Mouse (Mus musculus) CD4-positive, CD25-positive, alpha-beta regulatory T cell, adult 2 months (primary cell): ENCODE measurements around the gene Calml4.
A peak's percentile ranks its signal among the peaks of the same experiment; 100 is the strongest.
"Not testable (repeated sequence)": the region's sequence is repeated elsewhere in the genome, so short reads cannot be mapped to it uniquely, and the experiment has no call there.

Experiments used
- DNase-seq: peaks from one replicate; pipeline ENCODE4 v3.0.0-alpha.2; 2012; ENCODE audit warnings: low read depth, low spot score

The Calml4 gene

DNA sequence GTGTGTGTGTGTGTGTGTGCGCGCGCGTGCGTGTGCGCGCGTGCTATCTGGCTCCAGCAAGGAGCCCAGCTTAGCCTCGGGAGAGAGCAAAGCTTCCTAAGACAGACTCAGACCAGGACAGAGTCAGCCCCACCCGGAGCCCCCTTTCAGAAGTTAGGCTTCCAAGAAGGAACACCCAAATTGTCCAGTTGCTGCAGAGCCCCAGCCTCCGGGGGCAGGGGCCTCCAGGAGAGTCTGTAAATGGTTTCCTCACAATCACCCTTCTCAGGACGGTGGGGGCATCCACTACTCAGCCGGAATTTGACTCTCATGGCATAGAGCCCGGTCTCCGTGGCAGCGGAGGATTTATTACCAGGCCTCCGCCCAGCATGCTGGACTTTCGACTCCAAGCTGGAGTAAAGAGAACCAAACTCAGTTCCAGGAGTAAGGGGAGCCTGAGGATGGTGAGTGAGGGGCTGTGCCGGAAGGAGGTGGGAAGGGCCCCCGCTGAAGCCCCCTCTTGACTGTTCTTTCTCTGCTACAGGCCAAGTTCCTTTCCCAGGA lies at the start of gene Calml4:
Gene Calml4 (plus strand): TSS at position 362 of the 543 bp plus-strand sequence.
- DNase-seq = no peak

- DNase-seq = no peak
Observed at GRCm38 (mm10) chr9:62810095-62810494, 47.8 kb upstream of the Calml4 start.

DNA sequence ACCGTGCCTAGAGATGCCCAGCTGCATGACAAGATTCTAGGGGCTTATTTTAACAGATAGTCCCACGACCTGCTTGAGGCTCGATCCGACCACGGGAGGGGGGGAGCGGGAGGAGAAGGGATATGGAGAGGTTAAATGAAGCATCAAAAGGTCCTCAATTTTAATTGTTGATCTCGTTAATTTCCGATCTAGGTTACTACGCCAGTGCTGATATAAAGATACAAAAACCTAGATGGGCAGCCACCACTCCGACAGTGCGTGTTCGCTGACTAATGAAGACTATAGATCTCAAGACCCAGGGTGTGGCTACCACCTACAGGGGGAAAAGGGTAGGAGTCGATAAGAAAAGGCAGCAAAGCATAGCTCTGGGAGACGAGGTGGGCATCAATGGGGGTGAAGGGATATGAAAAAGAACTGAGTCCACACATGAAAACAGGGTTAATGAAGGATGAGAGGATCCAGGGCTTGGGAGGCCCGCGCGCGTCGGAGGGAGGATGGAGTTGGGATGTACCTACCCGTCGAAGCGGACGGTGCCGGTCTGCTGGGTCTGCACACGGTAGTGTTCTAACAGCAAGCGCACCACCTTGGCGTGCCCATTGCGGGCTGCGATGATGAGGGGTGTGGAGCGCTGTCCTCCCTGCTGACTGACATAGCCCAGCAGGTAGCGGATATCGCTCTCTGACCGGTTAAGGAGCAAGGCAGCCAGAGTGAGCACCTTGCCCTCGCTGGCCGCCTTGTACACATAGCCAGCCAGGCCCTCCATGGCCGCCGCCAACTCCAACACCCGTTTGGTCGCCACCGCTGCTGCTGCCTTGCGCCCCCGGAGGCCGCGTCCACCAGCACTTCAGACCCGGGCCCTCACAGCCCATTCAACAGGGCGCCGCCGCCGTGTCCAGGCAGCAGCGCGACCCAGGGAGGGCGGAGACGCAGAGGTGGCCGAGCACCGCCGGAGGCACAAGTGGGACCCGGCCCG lies 47.1 kb upstream of the Calml4 start:
- peak; percentile 69 for DNase-seq

- DNase-seq = peak; percentile 96
Observed at GRCm38 (mm10) chr9:62811516-62812121, 46.3 kb upstream of the Calml4 start, which contains the start of gene Fem1b. Gene Fem1b, minus strand, starts transcription at chr9:62811934.

DNA sequence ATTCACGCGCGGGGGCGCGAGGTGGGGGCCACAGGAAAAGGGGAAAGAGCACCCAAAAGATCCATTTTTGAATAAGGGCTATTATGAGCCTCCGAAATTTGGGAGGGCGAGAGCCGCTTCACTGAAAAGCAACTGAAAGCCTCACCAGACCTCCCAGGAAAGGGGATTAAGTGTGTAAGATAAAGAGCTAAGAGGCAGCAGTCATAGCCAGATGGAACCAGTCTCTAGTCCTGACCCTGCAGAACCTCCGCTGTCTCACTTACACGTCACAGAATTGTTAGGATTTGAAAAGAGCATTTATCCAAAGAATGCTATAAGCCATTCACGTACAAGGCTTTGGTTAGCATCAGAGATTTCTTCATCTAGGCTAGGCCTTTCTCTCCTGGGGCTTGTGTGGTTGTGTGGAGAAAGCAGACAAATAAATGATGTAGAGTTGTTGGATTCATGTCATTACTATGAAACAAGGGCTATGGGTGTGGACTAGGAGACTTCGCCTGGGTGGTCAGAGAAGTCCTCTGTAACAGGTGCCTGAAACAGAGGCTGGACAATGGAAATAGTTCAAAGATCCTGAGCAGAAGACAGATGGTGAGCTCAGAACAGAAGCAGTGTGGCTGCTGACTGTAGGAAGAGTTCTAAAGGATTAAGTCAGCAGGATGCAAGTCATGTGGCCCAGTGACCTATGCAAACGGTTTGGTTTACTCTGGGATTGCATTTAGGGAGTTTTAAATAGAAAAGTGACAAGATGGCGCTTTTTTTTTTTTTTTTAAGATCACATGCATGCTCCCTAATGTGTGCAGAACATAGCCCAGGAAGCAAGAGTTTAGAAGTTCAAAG lies 45.4 kb upstream of the Calml4 start:
- no peak for DNase-seq

- DNase-seq = no peak
Observed at GRCm38 (mm10) chr9:62814751-62815150, 43.1 kb upstream of the Calml4 start.

GRCm38 (mm10) chr9:62816323-62817098 lies 41.4 kb upstream of the Calml4 start:
- DNase-seq = no peak

DNA sequence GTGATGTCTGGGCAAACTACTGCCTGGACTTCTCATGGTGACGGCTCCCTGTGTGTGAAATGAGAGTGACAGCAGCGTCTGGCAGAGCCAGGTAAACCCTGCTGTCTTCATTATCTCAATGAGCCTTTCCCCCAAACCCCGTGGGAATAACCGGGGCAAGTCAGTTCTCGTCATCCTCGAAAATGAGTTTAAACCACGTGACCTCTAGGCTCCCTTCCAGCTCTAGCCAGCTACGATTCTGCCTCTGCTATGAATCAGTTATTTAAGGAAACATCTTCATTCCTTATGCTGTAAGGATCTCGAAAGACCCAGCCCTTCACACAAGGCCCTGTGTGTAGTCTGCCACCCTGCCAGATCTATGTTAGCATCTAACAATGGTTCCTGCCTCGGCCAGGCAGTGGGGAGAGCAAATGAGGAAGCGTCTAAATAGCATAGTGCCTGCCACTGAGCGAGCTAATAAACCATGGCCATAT lies 40.7 kb upstream of the Calml4 start:
- no peak for DNase-seq

DNA sequence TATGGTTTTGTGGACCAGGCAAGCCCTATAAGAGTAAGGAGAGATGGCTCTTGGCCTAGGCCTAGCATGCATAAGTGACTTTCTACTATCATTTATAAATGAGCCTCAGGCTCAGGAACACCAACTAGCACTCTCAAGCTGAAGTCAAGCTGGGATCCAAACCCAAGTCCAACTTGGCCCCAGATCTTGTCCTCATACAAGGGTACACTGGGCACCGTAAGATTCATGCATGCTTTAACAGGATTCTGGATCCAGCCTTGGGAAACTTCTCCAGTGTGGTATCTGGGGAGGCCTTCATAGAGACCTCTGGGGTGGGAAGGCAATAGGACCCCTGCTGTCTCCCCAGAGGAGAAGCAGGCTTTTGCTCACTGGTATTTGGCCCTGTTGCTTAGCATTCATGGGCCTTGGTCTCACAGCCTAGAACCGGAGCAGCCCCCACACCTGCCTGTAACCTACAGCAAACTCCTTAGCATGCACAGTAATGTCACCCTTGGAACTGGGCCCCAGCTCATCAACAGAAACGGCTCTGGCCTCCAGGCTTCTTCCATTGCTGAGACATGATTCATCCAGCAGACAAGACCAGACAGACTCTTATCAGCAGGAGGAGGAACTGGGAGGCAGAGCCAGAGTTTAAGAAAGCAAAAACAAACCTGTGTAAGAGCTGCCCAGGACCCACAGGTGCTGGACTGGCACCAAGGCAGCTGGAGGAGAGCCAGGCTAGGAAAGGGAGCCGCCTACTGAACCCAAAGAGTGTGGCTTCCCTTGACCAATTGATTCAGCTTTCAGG lies 39.9 kb upstream of the Calml4 start:
- DNase-seq = no peak

DNA sequence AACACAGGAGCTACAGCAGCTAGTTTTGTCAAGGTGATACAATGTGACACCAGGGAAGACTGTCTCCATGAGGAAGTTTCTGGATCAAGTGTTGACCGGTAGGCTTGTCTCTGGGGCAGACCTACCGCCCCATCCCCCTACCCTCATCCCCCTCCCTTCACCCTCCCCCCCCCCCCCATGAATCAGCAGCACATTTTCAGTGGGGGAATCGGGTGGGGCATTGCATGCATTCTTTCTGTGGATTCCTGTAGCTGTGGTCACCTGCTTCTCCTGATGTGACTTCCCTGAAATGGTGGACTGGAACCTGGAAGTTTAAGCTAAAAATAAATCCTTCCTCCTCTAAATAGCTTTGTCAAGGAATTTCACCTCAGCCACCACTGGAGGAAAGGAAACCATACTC lies 38.4 kb upstream of the Calml4 start:
- DNase-seq = no peak

- not testable (repeated sequence) for DNase-seq
Observed at GRCm38 (mm10) chr9:62819910-62820309, 38.0 kb upstream of the Calml4 start.

DNA sequence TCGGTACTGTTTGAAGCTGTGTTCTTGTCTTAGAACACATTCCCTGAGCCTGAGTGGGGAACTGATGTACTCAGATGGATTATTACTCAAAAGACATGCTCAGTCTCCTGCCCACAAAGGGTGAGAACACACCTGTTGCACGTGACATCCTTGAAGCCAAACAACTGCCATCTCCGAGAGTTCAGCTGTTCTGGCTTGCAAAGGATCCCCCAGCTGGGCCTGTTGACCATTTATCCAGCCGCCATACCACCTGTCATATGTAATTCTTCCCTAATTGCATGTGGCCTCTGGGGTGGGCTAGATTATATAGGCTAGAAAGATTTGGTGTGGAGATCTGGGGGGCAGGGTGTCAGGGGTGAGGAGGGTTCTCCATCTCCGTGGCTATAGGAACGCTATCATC lies 37.1 kb upstream of the Calml4 start:
- DNase-seq = no peak

DNA sequence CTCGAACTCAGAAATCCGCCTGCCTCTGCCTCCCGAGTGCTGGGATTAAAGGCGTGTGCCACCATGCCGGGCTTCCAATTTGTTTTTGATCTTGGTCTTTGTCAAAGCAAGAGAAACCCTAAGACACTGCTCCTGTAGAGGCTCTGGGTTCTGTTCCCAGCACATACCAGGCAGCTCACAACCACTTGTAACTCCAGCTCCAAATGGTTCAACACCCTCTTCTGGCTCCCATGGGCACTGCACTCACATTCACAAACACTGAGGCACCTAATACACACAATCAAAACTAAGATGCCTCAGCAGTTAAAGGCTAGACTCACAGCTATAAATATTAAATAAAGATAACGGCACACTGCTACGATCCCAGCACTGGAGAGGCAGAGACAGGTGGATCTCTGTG lies 36.1 kb upstream of the Calml4 start:
- DNase-seq = no peak

GRCm38 (mm10) chr9:62825791-62826393 lies 32.0 kb upstream of the Calml4 start:
- peak; percentile 46 for DNase-seq

- DNase-seq = no peak
Observed at GRCm38 (mm10) chr9:62826456-62826855, 31.4 kb upstream of the Calml4 start.

- DNase-seq = peak; percentile 51
Observed at GRCm38 (mm10) chr9:62827939-62828652, 29.8 kb upstream of the Calml4 start.

DNA sequence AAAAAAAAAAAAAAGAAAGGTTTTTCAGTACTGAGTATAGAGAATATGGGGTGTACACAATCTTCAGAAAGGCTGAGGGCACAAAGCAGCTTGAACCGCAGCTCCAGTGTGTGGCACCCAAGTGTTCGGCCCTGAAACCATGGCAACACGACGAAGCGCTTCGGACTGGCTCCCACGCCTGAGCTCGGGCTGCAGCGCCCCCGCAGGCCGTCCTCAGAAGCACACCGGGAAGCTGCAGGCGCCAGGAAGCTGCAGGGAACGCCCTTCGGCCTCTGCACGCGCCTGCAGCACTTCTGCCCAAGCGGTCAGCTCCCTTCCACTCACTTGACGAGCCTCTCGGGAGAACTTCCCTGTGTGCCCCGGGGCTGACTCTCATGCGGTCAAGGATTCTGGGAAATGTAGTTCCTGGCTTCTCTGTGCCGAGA lies 29.2 kb upstream of the Calml4 start:
- peak; percentile 95 for DNase-seq

DNA sequence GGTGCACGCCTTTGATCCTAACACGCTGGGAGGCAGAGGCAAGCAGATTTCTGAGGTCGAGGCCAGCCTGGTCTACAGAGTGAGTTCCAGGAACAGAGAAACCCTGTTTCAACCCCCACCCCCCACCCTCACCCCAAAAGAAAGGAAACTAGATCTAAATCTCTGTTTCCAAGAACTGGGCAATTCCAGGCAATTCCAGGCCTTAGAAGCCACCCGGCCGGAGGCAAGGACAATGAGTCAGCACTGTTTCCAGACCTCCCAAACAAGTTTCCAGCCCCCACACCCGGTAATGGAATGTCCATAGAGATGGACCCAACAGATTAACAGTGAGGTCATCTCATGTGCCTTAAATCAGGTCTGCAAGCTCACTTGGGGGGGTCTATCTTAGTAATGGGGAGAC lies 28.0 kb upstream of the Calml4 start:
- DNase-seq = no peak

DNA sequence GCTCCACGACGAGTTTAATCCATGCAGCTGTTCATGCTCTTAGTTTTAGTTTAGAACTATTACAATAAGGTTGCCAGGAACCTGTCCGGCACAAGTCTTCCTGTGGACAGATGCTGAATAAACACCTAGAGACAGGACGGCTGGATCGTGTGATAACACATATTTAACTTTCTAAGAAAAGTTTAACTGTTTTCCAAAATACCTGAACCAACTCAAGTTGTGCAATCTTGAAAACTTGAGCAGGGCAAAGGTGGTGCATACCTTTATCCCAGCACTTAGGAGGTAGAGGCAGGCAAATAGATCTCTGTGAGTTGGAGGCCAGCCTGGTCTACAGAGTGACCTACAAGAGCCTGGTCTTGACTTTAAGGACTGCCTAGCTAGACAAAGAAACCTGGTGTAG lies 23.0 kb upstream of the Calml4 start:
- no peak for DNase-seq
